Comparison of ENCODE assay signal across 24 mouse cellular contexts in the genomic region with DNA sequence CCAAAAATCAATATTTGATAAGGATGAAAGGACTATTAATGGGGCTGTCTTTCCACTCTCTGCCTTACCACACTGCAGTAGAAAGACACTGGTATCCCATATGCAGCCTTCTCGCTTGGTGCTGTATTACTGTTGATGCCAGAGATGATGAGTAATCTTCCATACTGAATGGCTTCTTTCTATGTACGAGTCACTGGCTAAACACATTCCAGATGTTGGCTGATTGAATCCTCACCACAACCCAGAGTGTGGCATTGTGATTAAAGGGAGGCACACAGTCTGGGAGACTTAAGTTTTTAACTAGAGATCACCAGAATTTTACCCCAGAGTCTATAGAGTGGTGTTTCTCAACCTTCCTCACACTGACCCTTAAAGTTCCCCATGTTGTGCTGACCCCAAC.
DNase-seq lines count a peak whose midpoint lies in the region; ATAC-seq and TF ChIP-seq lines count a peak whose summit lies in the region.
"Had no signal": no experiment of that assay in that cellular context is flagged by ENCODE, and none has a peak within 500 bp of the region (broad histone marks: within the 10 kb centered on the region; RNA-seq: fewer than 3 reads in every experiment).

No protein-coding gene starts in this region.

- no peak for TF ChIP-seq CTCF in Patski (IDR thresholded peaks at IDR 0.05)

- WGBS in limb, embryonic 14.5 days, result 47% methylated on average over 2 of the region's 2 CpGs
- WGBS in limb, embryonic 10.5 days, result 45% methylated on average over 2 of the region's 2 CpGs
- 23% methylated on average over 2 of the region's 2 CpGs for WGBS in embryonic facial prominence, embryonic 11.5 days

- H3K4me3 ChIP-seq in limb, embryonic 14.5 days (replicated peaks; ENCODE audit: low read length), result no peak overlapping the region
- no peak overlapping the region for H3K4me3 ChIP-seq in limb, embryonic 10.5 days
- H3K4me3 ChIP-seq in embryonic facial prominence, embryonic 11.5 days (ENCODE audit: low read depth, low read length), result no peak overlapping the region
- H3K4me3 ChIP-seq: forebrain, embryonic 10.5 days; heart, adult 2 months; heart, embryonic 12.5 days; hindbrain, embryonic 15.5 days; liver, embryonic 15.5 days; midbrain, embryonic 12.5 days had no signal

- in situ Hi-C loops in Patski (cut with MboI; ENCODE audit: low pct_unique_long_range_greater_than_20kb), result no loop called here

- no peak for TF ChIP-seq POLR2A in limb, embryonic 14.5 days (IDR thresholded peaks at IDR 0.05; ENCODE audit: borderline replicate concordance, extremely low read depth, insufficient read depth, insufficient read length)

- intact Hi-C loops in heart, postnatal 14 days (cut with DNase I), result no loop called here

- CTCF ChIA-PET in Patski (lab: Charles Lee), result interaction anchor here (1.0 to 1.6 kb wide), 2 partner anchors 14 to 56 kb away, joined by 3 to 4 read pairs; no protein-coding TSS in a partner anchor

- no peak overlapping the region for H3K27ac ChIP-seq in limb, embryonic 14.5 days (replicated peaks; ENCODE audit: low read depth, low read length)
- no peak overlapping the region for H3K27ac ChIP-seq in limb, embryonic 10.5 days
- no peak overlapping the region for H3K27ac ChIP-seq in embryonic facial prominence, embryonic 11.5 days (replicated peaks; ENCODE audit: low read depth, low read length)
- H3K27ac ChIP-seq: forebrain, embryonic 10.5 days; heart, adult 2 months; hindbrain, embryonic 15.5 days; liver, embryonic 15.5 days; midbrain, embryonic 12.5 days had no signal

- no peaks in the 10 kb centered on the region for H3K36me3 ChIP-seq in limb, embryonic 14.5 days (ENCODE audit: control insufficient read depth, insufficient read depth, low read length)
- H3K36me3 ChIP-seq in limb, embryonic 10.5 days, result no peaks in the 10 kb centered on the region
- H3K36me3 ChIP-seq in embryonic facial prominence, embryonic 11.5 days (replicated peaks; ENCODE audit: control insufficient read depth, insufficient read depth, low read depth, low read length), result no peaks in the 10 kb centered on the region
- H3K36me3 ChIP-seq: forebrain, embryonic 10.5 days; heart, embryonic 12.5 days; hindbrain, embryonic 15.5 days; liver, embryonic 15.5 days; midbrain, embryonic 12.5 days had no signal

- no peaks in the 10 kb centered on the region for H3K4me1 ChIP-seq in limb, embryonic 14.5 days (ENCODE audit: control insufficient read depth, insufficient read depth, low read length)
- H3K4me1 ChIP-seq in limb, embryonic 10.5 days, result no peaks in the 10 kb centered on the region
- H3K4me1 ChIP-seq in embryonic facial prominence, embryonic 11.5 days (ENCODE audit: control insufficient read depth, insufficient read depth, low read length), result no peaks in the 10 kb centered on the region
- H3K4me1 ChIP-seq: forebrain, embryonic 10.5 days; heart, embryonic 12.5 days; hindbrain, embryonic 15.5 days; liver, embryonic 15.5 days; midbrain, embryonic 12.5 days had no signal

- no peak overlapping the region for H3K4me2 ChIP-seq in limb, embryonic 14.5 days (replicated peaks; ENCODE audit: low read depth, low read length, severe bottlenecking)
- H3K4me2 ChIP-seq in embryonic facial prominence, embryonic 11.5 days (ENCODE audit: low read depth, low read length), result no peak overlapping the region
- H3K4me2 ChIP-seq: heart, embryonic 12.5 days; hindbrain, embryonic 15.5 days; liver, embryonic 15.5 days; lung, embryonic 14.5 days; midbrain, embryonic 12.5 days had no signal

- POLR2A ChIA-PET in Patski (lab: Charles Lee), result no interaction called here

- ATAC-seq in limb, embryonic 14.5 days (ENCODE audit: low FRiP score, low read depth), result no peak
- peak; percentile 80 for ATAC-seq in Patski
- no peak for ATAC-seq in embryonic facial prominence, embryonic 11.5 days (replicated peaks; ENCODE audit: insufficient number of reproducible peaks, low FRiP score, low TSS enrichment, low read depth)
- ATAC-seq: forebrain, embryonic 16.5 days; inflammation-experienced regulatory T-cells, adult 6 months had no signal

- peak; percentile 19 for DNase-seq in limb, embryonic 14.5 days (ENCODE audit: low spot score)
- DNase-seq in limb, embryonic 10.5 days (ENCODE audit: low spot score), result no peak
- DNase-seq in Patski (ENCODE audit: low read depth, low spot score), result peak; percentile 38
- peak; percentile 67 for DNase-seq in embryonic facial prominence, embryonic 11.5 days (ENCODE audit: low spot score)
- DNase-seq in fibroblast of lung, adult 2 months (ENCODE audit: low read depth), result peak; percentile 84
- DNase-seq in heart, postnatal 14 days, result no peak
- DNase-seq in kidney, postnatal 14 days, result no peak
- no peak for DNase-seq in frontal cortex, postnatal 25 days (ENCODE audit: low spot score in 2 of 2)
- DNase-seq: adrenal gland, postnatal 14 days; cerebellum, adult 9-11 months; heart, adult 2 months; kidney, adult 18-20 months; kidney, postnatal 4 days; layer of hippocampus, postnatal 36 days; lung, embryonic 14.5 days; thymus, adult 2 months; thymus, postnatal 36 days had no signal

- H3K27me3 ChIP-seq in limb, embryonic 14.5 days (ENCODE audit: control insufficient read depth, insufficient read depth, low read length), result no peaks in the 10 kb centered on the region
- no peaks in the 10 kb centered on the region for H3K27me3 ChIP-seq in limb, embryonic 10.5 days (ENCODE audit: low read depth, poor library complexity, severe bottlenecking)
- no peaks in the 10 kb centered on the region for H3K27me3 ChIP-seq in Patski
- H3K27me3 ChIP-seq in embryonic facial prominence, embryonic 11.5 days (ENCODE audit: control insufficient read depth, insufficient read depth, low read length), result no peaks in the 10 kb centered on the region
- H3K27me3 ChIP-seq: heart, embryonic 12.5 days; hindbrain, embryonic 15.5 days; liver, embryonic 15.5 days; midbrain, embryonic 12.5 days had no signal

- H3K9me3 ChIP-seq in limb, embryonic 14.5 days (ENCODE audit: control insufficient read depth, low read length), result no peaks in the 10 kb centered on the region
- no peaks in the 10 kb centered on the region for H3K9me3 ChIP-seq in limb, embryonic 10.5 days (replicated peaks)
- no peaks in the 10 kb centered on the region for H3K9me3 ChIP-seq in embryonic facial prominence, embryonic 11.5 days (replicated peaks; ENCODE audit: control insufficient read depth, low read length)
- H3K9me3 ChIP-seq: forebrain, embryonic 10.5 days; heart, embryonic 12.5 days; hindbrain, embryonic 15.5 days; liver, embryonic 15.5 days; midbrain, embryonic 12.5 days had no signal

- H3K9ac ChIP-seq in limb, embryonic 14.5 days (ENCODE audit: low read depth, low read length, severe bottlenecking), result no peak overlapping the region
- no peak overlapping the region for H3K9ac ChIP-seq in embryonic facial prominence, embryonic 11.5 days (replicated peaks; ENCODE audit: low read length)
- H3K9ac ChIP-seq: heart, embryonic 12.5 days; hindbrain, embryonic 15.5 days; liver, embryonic 15.5 days; lung, embryonic 14.5 days; midbrain, embryonic 12.5 days had no signal

Comparison
In these comparisons a context has a peak if more than half of its experiments do, and no peak if none do; other contexts are left out.
1. DNase-seq: peak in limb, embryonic 14.5 days (single experiment), Patski (single experiment), embryonic facial prominence, embryonic 11.5 days (single experiment) and fibroblast of lung, adult 2 months (single experiment); none in limb, embryonic 10.5 days (single experiment), heart, postnatal 14 days (0 of 2), kidney, postnatal 14 days (single experiment) and frontal cortex, postnatal 25 days (0 of 2).